ENCODE assay signal across 10 mouse cellular contexts in genomic region chr5:140370446-140371254, GRCm38 (mm10). TPM values are rescaled to one million over a fixed set of nuclear protein-coding genes. Genes with fewer than 3 reads are reported as not detected.
A peak's percentile ranks its signal among the peaks of the same experiment; 100 is the strongest.
DNase-seq lines count a peak whose midpoint lies in the region; ATAC-seq lines count a peak whose summit lies in the region.
"Had no signal": no experiment of that assay in that cellular context is flagged by ENCODE, and none has a peak within 500 bp of the region (broad histone marks: within the 10 kb centered on the region; RNA-seq: fewer than 3 reads in every experiment).

No protein-coding gene starts in this region.

- H3K36me3 ChIP-seq in heart, embryonic 12.5 days: no peaks in the 10 kb centered on the region
- no peaks in the 10 kb centered on the region for H3K36me3 ChIP-seq in limb, embryonic 12.5 days
- H3K36me3 ChIP-seq: hindbrain, embryonic 13.5 days had no signal

- no peaks in the 10 kb centered on the region for H3K27me3 ChIP-seq in heart, embryonic 12.5 days (replicated peaks)
- H3K27me3 ChIP-seq in limb, embryonic 12.5 days: no peaks in the 10 kb centered on the region
- H3K27me3 ChIP-seq: hindbrain, embryonic 13.5 days had no signal

- 44% methylated on average over 6 of the region's 6 CpGs for WGBS in heart, embryonic 12.5 days
- WGBS in limb, embryonic 12.5 days: 69% methylated on average over 6 of the region's 6 CpGs

- peaks cover 30% of the 10 kb centered on the region for H3K4me1 ChIP-seq in heart, embryonic 12.5 days (replicated peaks)
- H3K4me1 ChIP-seq in limb, embryonic 12.5 days (replicated peaks): peaks cover 5% of the 10 kb centered on the region

- no peak overlapping the region for H3K4me3 ChIP-seq in heart, embryonic 12.5 days
- no peak overlapping the region for H3K4me3 ChIP-seq in limb, embryonic 12.5 days (replicated peaks)
- H3K4me3 ChIP-seq: hindbrain, embryonic 13.5 days had no signal

- peak; percentile 74; the same call in 1 of the 2 replicates for ATAC-seq in heart, embryonic 12.5 days (ENCODE audit: insufficient number of reproducible peaks, low FRiP score)
- ATAC-seq in limb, embryonic 12.5 days (ENCODE audit: insufficient number of reproducible peaks, insufficient read depth, low FRiP score, low TSS enrichment, low read depth): no peak

- H3K9me3 ChIP-seq in heart, embryonic 12.5 days (replicated peaks): no peaks in the 10 kb centered on the region
- no peaks in the 10 kb centered on the region for H3K9me3 ChIP-seq in limb, embryonic 12.5 days
- H3K9me3 ChIP-seq: hindbrain, embryonic 13.5 days had no signal

- no peak overlapping the region for H3K9ac ChIP-seq in heart, embryonic 12.5 days
- no peak overlapping the region for H3K9ac ChIP-seq in limb, embryonic 12.5 days (replicated peaks)
- H3K9ac ChIP-seq: hindbrain, embryonic 13.5 days had no signal

- intact Hi-C loops in left cerebral cortex, postnatal 14 days (cut with DNase I): no loop called here
- intact Hi-C loops in gastrocnemius, postnatal 14 days (cut with DNase I; ENCODE audit: low total_unique reads): no loop called here

- H3K4me2 ChIP-seq in heart, embryonic 12.5 days: no peak overlapping the region
- no peak overlapping the region for H3K4me2 ChIP-seq in limb, embryonic 12.5 days
- H3K4me2 ChIP-seq: hindbrain, embryonic 13.5 days had no signal

- peak overlapping the region; percentile 61 for H3K27ac ChIP-seq in heart, embryonic 12.5 days (ENCODE audit: poor library complexity, severe bottlenecking)
- H3K27ac ChIP-seq in limb, embryonic 12.5 days: peak overlapping the region; percentile 74
- H3K27ac ChIP-seq: hindbrain, embryonic 13.5 days had no signal

- peak; percentile 41 for DNase-seq in adrenal gland, adult 2 months
- DNase-seq in adrenal gland, postnatal 14 days: no peak
- DNase-seq in lung, postnatal 25 days (ENCODE audit: low spot score): peak; percentile 59
- no peak for DNase-seq in left cerebral cortex, postnatal 14 days (ENCODE audit: low spot score in 2 of 2)
- DNase-seq in right cerebral cortex, postnatal 36 days (ENCODE audit: low spot score in 2 of 2): no peak
- no peak for DNase-seq in gastrocnemius, postnatal 14 days
- DNase-seq: midbrain, embryonic 14.5 days had no signal

RNA-seq across cellular contexts. Expression of gene Snx8, which starts 18.4 kb away (rescaled TPM):
- 10 to 100 TPM; 13.9 to 19.1 TPM for total RNA-seq in adrenal gland, adult 2 months (2021)
- polyA plus RNA-seq in adrenal gland, adult 2 months (2012; rRNA removed): 12.4 and 12.8 TPM in 2 replicates
- total RNA-seq in adrenal gland, postnatal 14 days (2021): 17.7 and 26.1 TPM in 2 replicates
- 15.2 and 16.5 TPM in 2 replicates for polyA plus RNA-seq in heart, embryonic 12.5 days (2016; fragmentation: Nextera tagmentation; extraction: Ambion mirVana)
- 20.0 and 20.5 TPM in 2 replicates for polyA plus RNA-seq in limb, embryonic 12.5 days (2016; fragmentation: Nextera tagmentation; extraction: Ambion mirVana)
- 10 to 100 TPM; 15.7 to 18.8 TPM for total RNA-seq in left cerebral cortex, postnatal 14 days (2021)
- total RNA-seq in gastrocnemius, postnatal 14 days (2021): 1 to 10 TPM; 9.0 to 9.8 TPM

RNA-seq across cellular contexts. Expression of gene Mrm2, which starts 39.0 kb away (rescaled TPM):
- total RNA-seq in adrenal gland, adult 2 months (2021): 10 to 100 TPM in 1 of 2 experiments, 1 to 10 TPM in 1; 9.2 to 22.6 TPM
- polyA plus RNA-seq in adrenal gland, adult 2 months (2012; rRNA removed): 9.6 and 10.1 TPM in 2 replicates
- total RNA-seq in adrenal gland, postnatal 14 days (2021): 11.2 and 13.9 TPM in 2 replicates
- 12.8 and 15.2 TPM in 2 replicates for polyA plus RNA-seq in heart, embryonic 12.5 days (2016; fragmentation: Nextera tagmentation; extraction: Ambion mirVana)
- polyA plus RNA-seq in limb, embryonic 12.5 days (2016; fragmentation: Nextera tagmentation; extraction: Ambion mirVana): 21.7 and 25.2 TPM in 2 replicates
- 10 to 100 TPM in 1 of 2 experiments, 1 to 10 TPM in 1; 9.7 to 11.2 TPM for total RNA-seq in left cerebral cortex, postnatal 14 days (2021)
- 1 to 10 TPM; 6.9 to 7.2 TPM for total RNA-seq in gastrocnemius, postnatal 14 days (2021)

RNA-seq across cellular contexts. Expression of gene Eif3b, which starts 48.5 kb away (rescaled TPM):
- 100 to 1,000 TPM; 161 to 186 TPM for total RNA-seq in adrenal gland, adult 2 months (2021)
- 86.3 and 128 TPM in 2 replicates for polyA plus RNA-seq in adrenal gland, adult 2 months (2012; rRNA removed)
- 154 and 167 TPM in 2 replicates for total RNA-seq in adrenal gland, postnatal 14 days (2021)
- 128 and 138 TPM in 2 replicates for polyA plus RNA-seq in heart, embryonic 12.5 days (2016; fragmentation: Nextera tagmentation; extraction: Ambion mirVana)
- 187 and 189 TPM in 2 replicates for polyA plus RNA-seq in limb, embryonic 12.5 days (2016; fragmentation: Nextera tagmentation; extraction: Ambion mirVana)
- 100 to 1,000 TPM; 108 to 109 TPM for total RNA-seq in left cerebral cortex, postnatal 14 days (2021)
- 10 to 100 TPM; 81.7 to 88.9 TPM for total RNA-seq in gastrocnemius, postnatal 14 days (2021)

RNA-seq across cellular contexts. Expression of gene Nudt1, which starts 49.2 kb away (rescaled TPM):
- total RNA-seq in adrenal gland, adult 2 months (2021): 10 to 100 TPM; 15.0 to 18.2 TPM
- 5.1 and 6.3 TPM in 2 replicates for polyA plus RNA-seq in adrenal gland, adult 2 months (2012; rRNA removed)
- total RNA-seq in adrenal gland, postnatal 14 days (2021): 15.9 and 21.1 TPM in 2 replicates
- polyA plus RNA-seq in heart, embryonic 12.5 days (2016; fragmentation: Nextera tagmentation; extraction: Ambion mirVana): 25.8 and 28.0 TPM in 2 replicates
- polyA plus RNA-seq in limb, embryonic 12.5 days (2016; fragmentation: Nextera tagmentation; extraction: Ambion mirVana): 48.3 and 52.1 TPM in 2 replicates
- total RNA-seq in left cerebral cortex, postnatal 14 days (2021): 1 to 10 TPM; 5.9 to 7.2 TPM
- total RNA-seq in gastrocnemius, postnatal 14 days (2021): 1 to 10 TPM; 8.3 to 8.8 TPM

RNA-seq across cellular contexts. Expression of gene Mad1l1, which starts 49.3 kb away (rescaled TPM):
- total RNA-seq in adrenal gland, adult 2 months (2021): 10 to 100 TPM; 12.4 to 20.5 TPM
- 15.8 and 21.0 TPM in 2 replicates for polyA plus RNA-seq in adrenal gland, adult 2 months (2012; rRNA removed)
- total RNA-seq in adrenal gland, postnatal 14 days (2021): 19.1 and 21.5 TPM in 2 replicates
- polyA plus RNA-seq in heart, embryonic 12.5 days (2016; fragmentation: Nextera tagmentation; extraction: Ambion mirVana): 25.5 and 26.3 TPM in 2 replicates
- 55.9 and 57.2 TPM in 2 replicates for polyA plus RNA-seq in limb, embryonic 12.5 days (2016; fragmentation: Nextera tagmentation; extraction: Ambion mirVana)
- 10 to 100 TPM; 18.9 to 19.4 TPM for total RNA-seq in left cerebral cortex, postnatal 14 days (2021)
- total RNA-seq in gastrocnemius, postnatal 14 days (2021): 10 to 100 TPM in 1 of 2 experiments, 1 to 10 TPM in 1; 9.5 to 10.2 TPM

Comparison
In these comparisons a context has a peak if more than half of its experiments do, and no peak if none do; other contexts are left out.
1. DNase-seq: peak in adrenal gland, adult 2 months (single experiment) and lung, postnatal 25 days (single experiment); none in adrenal gland, postnatal 14 days (single experiment), left cerebral cortex, postnatal 14 days (0 of 2), right cerebral cortex, postnatal 36 days (0 of 2) and gastrocnemius, postnatal 14 days (single experiment).